Mouse (Mus musculus) CD4-positive naive resting alpha-beta T cell, adult 57 days (primary cell): Measurements from ENCODE around the gene Gm5485. TPM values are rescaled to one million over a fixed set of nuclear protein-coding genes. Genes with fewer than 3 reads are reported as not detected.

Source experiments
- total RNA-seq: library from RNA; stranded (reverse); gene quantifications from one replicate; pipeline ENCODE4 v1.2.4, GENCODE M21; 2023

Gm5485 gene
- total RNA-seq, result not detected

DNA sequence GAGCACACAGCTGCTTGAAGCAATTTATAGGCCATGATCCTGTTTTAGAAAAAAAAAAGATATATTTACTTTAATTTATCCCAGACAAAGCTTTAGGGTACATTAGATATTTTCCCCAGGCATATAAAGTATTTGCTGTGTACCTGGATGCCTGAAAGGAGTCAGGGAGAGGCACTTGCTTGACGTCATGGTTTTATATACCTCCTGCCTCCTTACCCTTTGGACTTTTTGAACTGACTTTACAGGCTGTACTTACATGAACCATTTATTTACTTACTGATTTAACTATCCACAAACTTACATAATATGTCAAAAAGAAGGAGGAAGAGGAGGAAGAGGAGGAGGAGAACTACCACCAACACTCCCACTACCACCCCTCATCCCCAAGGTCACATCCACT, at the start of gene Gm5485:
Gene Gm5485, minus strand, starts transcription at position 171 of the 400 bp plus-strand sequence.

DNA sequence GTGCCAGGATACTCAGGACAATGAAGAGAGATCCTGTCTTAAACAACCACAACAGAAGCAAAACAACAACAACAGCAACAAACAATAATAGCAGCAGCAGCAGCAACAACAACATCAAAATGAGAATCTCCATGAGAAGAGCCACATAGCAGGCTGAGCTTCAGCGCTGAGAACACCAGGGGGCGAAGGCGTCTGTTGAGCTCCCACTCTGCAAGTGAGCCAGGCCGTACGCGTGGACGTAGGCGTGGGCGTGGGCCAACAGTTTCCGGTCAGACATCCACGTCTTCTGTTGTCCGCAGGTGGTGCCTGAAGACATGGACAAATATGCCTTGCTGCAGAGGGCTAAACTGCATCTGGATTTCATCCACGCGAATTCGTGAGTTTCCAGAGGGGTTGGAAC, 18.8 kb upstream of the Gm5485 start, which contains the start of gene Morc1:
Gene Morc1, plus strand, starts transcription at position 211 of the 400 bp plus-strand sequence.

Other genes with a start within 250 kb of the Gm5485 start
- gene Dppa4, start 128.7 kb downstream of the Gm5485 start, total RNA-seq, result not detected
- gene Dppa2, start 108.5 kb downstream of the Gm5485 start, total RNA-seq, result not detected
- gene Morc1, start 18.8 kb upstream of the Gm5485 start, total RNA-seq, result 0.27 TPM